In genomic region chr11:54953993-54954446, GRCm38 (mm10) we compare ENCODE assay signal across 8 mouse cellular contexts. TPM values are rescaled to one million over a fixed set of nuclear protein-coding genes. Genes with fewer than 3 reads are reported as not detected.
A peak's percentile ranks its signal among the peaks of the same experiment; 100 is the strongest.
DNase-seq lines count a peak whose midpoint lies in the region; ATAC-seq and TF ChIP-seq lines count a peak whose summit lies in the region.

No protein-coding gene starts in this region.

- ATAC-seq in hindbrain, embryonic 11.5 days (ENCODE audit: low FRiP score): no peak
- no peak for ATAC-seq in kidney, embryonic 15.5 days (replicated peaks; ENCODE audit: low FRiP score)

- TF ChIP-seq CTCF in layer of hippocampus, adult 2 months (conservative IDR thresholded peaks at IDR 0.05): no peak

- peak overlapping the region; percentile 20; the same call in 1 of the 2 replicates for H3K4me3 ChIP-seq in layer of hippocampus, adult 2 months
- no peak overlapping the region for H3K4me3 ChIP-seq in hindbrain, embryonic 11.5 days (ENCODE audit: low read depth, low read length)
- no peak overlapping the region for H3K4me3 ChIP-seq in kidney, embryonic 15.5 days (replicated peaks)

- no peak overlapping the region for H3K9ac ChIP-seq in hindbrain, embryonic 11.5 days (ENCODE audit: low read depth, low read length)
- H3K9ac ChIP-seq in kidney, embryonic 15.5 days: no peak overlapping the region

- H3K27me3 ChIP-seq in hindbrain, embryonic 11.5 days (ENCODE audit: control insufficient read depth, insufficient read depth, low read length): no peaks in the 10 kb centered on the region
- H3K27me3 ChIP-seq in kidney, embryonic 15.5 days: no peaks in the 10 kb centered on the region

- H3K9me3 ChIP-seq in hindbrain, embryonic 11.5 days (ENCODE audit: control insufficient read depth, low read length): no peaks in the 10 kb centered on the region
- H3K9me3 ChIP-seq in kidney, embryonic 15.5 days (replicated peaks): no peaks in the 10 kb centered on the region

- no peaks in the 10 kb centered on the region for H3K36me3 ChIP-seq in hindbrain, embryonic 11.5 days (ENCODE audit: control insufficient read depth, insufficient read depth, low read length)
- H3K36me3 ChIP-seq in kidney, embryonic 15.5 days: no peaks in the 10 kb centered on the region

- peak overlapping the region; percentile 66 for H3K27ac ChIP-seq in layer of hippocampus, adult 2 months
- no peak overlapping the region; the same call in 1 of the 2 replicates for H3K27ac ChIP-seq in hindbrain, embryonic 11.5 days (ENCODE audit: low read depth, low read length)
- H3K27ac ChIP-seq in kidney, embryonic 15.5 days: no peak overlapping the region

- H3K4me2 ChIP-seq in hindbrain, embryonic 11.5 days (replicated peaks; ENCODE audit: low read depth, low read length): no peak overlapping the region
- H3K4me2 ChIP-seq in kidney, embryonic 15.5 days: no peak overlapping the region

- DNase-seq in layer of hippocampus, adult 2 months (ENCODE audit: low spot score in 2 of 2): peak; percentile 40 to 50
- DNase-seq in layer of hippocampus, adult 9-11 months: no peak
- peak; percentile 87 for DNase-seq in ZHBTc4 (ENCODE audit: low read depth, low spot score)
- peak; percentile 13 for DNase-seq in hindbrain, embryonic 11.5 days (ENCODE audit: low spot score)
- DNase-seq in naive thymus-derived CD4-positive, alpha-beta T cell, adult 2 months (ENCODE audit: low read depth): peak; percentile 48
- no peak for DNase-seq in natural killer cell, adult 2 months (ENCODE audit: low spot score in 2 of 2)
- DNase-seq in cerebellum, postnatal 36 days: no peak

- WGBS in hindbrain, embryonic 11.5 days: 37% methylated on average over 9 of the region's 9 CpGs
- 34% methylated on average over 9 of the region's 9 CpGs for WGBS in kidney, embryonic 15.5 days

- H3K4me1 ChIP-seq in hindbrain, embryonic 11.5 days (replicated peaks; ENCODE audit: control insufficient read depth, insufficient read depth, low read length): no peaks in the 10 kb centered on the region; the same call in 1 of the 2 replicates
- H3K4me1 ChIP-seq in kidney, embryonic 15.5 days: peaks cover 22% of the 10 kb centered on the region

RNA-seq across cellular contexts. Expression of gene Tnip1, which starts 8.7 kb away (rescaled TPM):
- 10 to 100 TPM; 33.0 to 33.1 TPM for total RNA-seq in layer of hippocampus, adult 2 months (2021)
- polyA plus RNA-seq in hindbrain, embryonic 11.5 days (2014; fragmentation: Nextera tagmentation; extraction: Ambion mirVana): 9.8 and 10.3 TPM in 2 replicates
- polyA plus RNA-seq in kidney, embryonic 15.5 days (2015; fragmentation: Nextera tagmentation; extraction: Ambion mirVana): 16.8 and 20.7 TPM in 2 replicates

RNA-seq across cellular contexts. Expression of gene Gpx3, which starts 51.8 kb away (rescaled TPM):
- 1 to 10 TPM; 3.9 to 4.0 TPM for total RNA-seq in layer of hippocampus, adult 2 months (2021)
- 91.4 and 114 TPM in 2 replicates for polyA plus RNA-seq in hindbrain, embryonic 11.5 days (2014; fragmentation: Nextera tagmentation; extraction: Ambion mirVana)
- 156 and 157 TPM in 2 replicates for polyA plus RNA-seq in kidney, embryonic 15.5 days (2015; fragmentation: Nextera tagmentation; extraction: Ambion mirVana)

Comparison
In these comparisons a context has a peak if more than half of its experiments do, and no peak if none do; other contexts are left out.
1. DNase-seq: peak in layer of hippocampus, adult 2 months (2 of 2), ZHBTc4 (single experiment), hindbrain, embryonic 11.5 days (single experiment) and naive thymus-derived CD4-positive, alpha-beta T cell, adult 2 months (single experiment); none in layer of hippocampus, adult 9-11 months (single experiment), natural killer cell, adult 2 months (0 of 2) and cerebellum, postnatal 36 days (0 of 2).